Comparison of ENCODE assay signal across 9 mouse cellular contexts in the genomic region with DNA sequence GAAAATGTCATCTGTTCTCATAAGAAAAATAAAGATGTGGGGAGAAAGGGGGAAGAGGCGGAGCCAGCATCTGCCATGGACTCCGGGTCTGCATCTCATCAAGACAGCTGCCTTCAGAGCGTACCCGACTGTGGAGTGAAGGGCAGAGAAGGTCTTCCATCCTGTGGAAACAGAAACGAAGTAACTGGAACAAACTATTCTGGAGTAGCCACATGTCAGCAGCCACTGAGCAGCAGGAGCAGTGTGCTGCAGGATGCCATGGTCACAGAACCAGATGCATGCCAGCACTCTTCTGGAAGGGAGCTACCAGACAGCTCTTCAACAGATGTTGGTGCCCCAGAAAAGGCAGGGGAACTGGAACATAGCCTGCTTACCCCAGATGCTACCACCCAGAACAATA.
DNase-seq lines count a peak whose midpoint lies in the region; ATAC-seq and TF ChIP-seq lines count a peak whose summit lies in the region.
"Had no signal": no experiment of that assay in that cellular context is flagged by ENCODE, and none has a peak within 500 bp of the region (broad histone marks: within the 10 kb centered on the region; RNA-seq: fewer than 3 reads in every experiment).

No protein-coding gene starts in this region.

- WGBS in embryonic facial prominence, embryonic 12.5 days, result 38% methylated on average over 5 of the region's 5 CpGs
- WGBS in intestine, embryonic 14.5 days, result 29% methylated on average over 5 of the region's 5 CpGs
- WGBS in stomach, embryonic 15.5 days, result 36% methylated on average over 5 of the region's 5 CpGs
- WGBS in hindbrain, postnatal 0 days, result 71% methylated on average over 5 of the region's 5 CpGs

- TF ChIP-seq CTCF in hindbrain, postnatal 0 days (IDR thresholded peaks at IDR 0.05; ENCODE audit: low read depth), result no peak

- peak; percentile 96 for DNase-seq in heart, adult 11 months
- DNase-seq in heart, postnatal 4 days, result no peak
- DNase-seq in intestine, embryonic 14.5 days (ENCODE audit: low spot score), result no peak
- no peak for DNase-seq in hindbrain, postnatal 0 days (ENCODE audit: low spot score)
- DNase-seq in frontal cortex, postnatal 25 days (ENCODE audit: low spot score in 2 of 2), result no peak
- no peak for DNase-seq in urinary bladder, adult 18-20 months (ENCODE audit: low spot score in 2 of 2)

- H3K9ac ChIP-seq in embryonic facial prominence, embryonic 12.5 days, result no peak overlapping the region
- no peak overlapping the region for H3K9ac ChIP-seq in intestine, embryonic 14.5 days (ENCODE audit: low read length)
- H3K9ac ChIP-seq in stomach, embryonic 15.5 days, result no peak overlapping the region
- H3K9ac ChIP-seq in hindbrain, postnatal 0 days (replicated peaks; ENCODE audit: low read length), result no peak overlapping the region

- H3K4me3 ChIP-seq in embryonic facial prominence, embryonic 12.5 days, result no peak overlapping the region
- H3K4me3 ChIP-seq in intestine, embryonic 14.5 days (ENCODE audit: low read depth, low read length), result no peak overlapping the region
- no peak overlapping the region for H3K4me3 ChIP-seq in stomach, embryonic 15.5 days (replicated peaks)
- H3K4me3 ChIP-seq in hindbrain, postnatal 0 days (ENCODE audit: low read length), result no peak overlapping the region

- no peaks in the 10 kb centered on the region for H3K27me3 ChIP-seq in embryonic facial prominence, embryonic 12.5 days
- no peaks in the 10 kb centered on the region for H3K27me3 ChIP-seq in intestine, embryonic 14.5 days (replicated peaks; ENCODE audit: control insufficient read depth, insufficient read depth, low read length)
- no peaks in the 10 kb centered on the region for H3K27me3 ChIP-seq in stomach, embryonic 15.5 days (replicated peaks)
- H3K27me3 ChIP-seq in hindbrain, postnatal 0 days (ENCODE audit: insufficient read depth, low read length), result no peaks in the 10 kb centered on the region

- ATAC-seq in embryonic facial prominence, embryonic 12.5 days (ENCODE audit: insufficient number of reproducible peaks, insufficient read depth, low FRiP score, low TSS enrichment), result no peak
- ATAC-seq in intestine, embryonic 14.5 days (replicated peaks; ENCODE audit: low FRiP score, low TSS enrichment, low read depth), result 0 out of 2 replicates have a peak, but pooled peaks have one; percentile 43
- no peak for ATAC-seq in stomach, embryonic 15.5 days (ENCODE audit: insufficient read depth, low FRiP score, low read depth)
- ATAC-seq in hindbrain, postnatal 0 days, result no peak
- ATAC-seq: forebrain, embryonic 16.5 days had no signal

- H3K4me1 ChIP-seq in embryonic facial prominence, embryonic 12.5 days, result peaks cover 7% of the 10 kb centered on the region; the same call in 1 of the 2 replicates
- peaks cover 30% of the 10 kb centered on the region; the same call in 1 of the 2 replicates for H3K4me1 ChIP-seq in intestine, embryonic 14.5 days (replicated peaks; ENCODE audit: control insufficient read depth, insufficient read depth, low read length)
- H3K4me1 ChIP-seq in stomach, embryonic 15.5 days, result peaks cover 16% of the 10 kb centered on the region
- no peaks in the 10 kb centered on the region for H3K4me1 ChIP-seq in hindbrain, postnatal 0 days (ENCODE audit: insufficient read depth, low read length)

- peaks cover 34% of the 10 kb centered on the region for H3K36me3 ChIP-seq in embryonic facial prominence, embryonic 12.5 days
- H3K36me3 ChIP-seq in intestine, embryonic 14.5 days (ENCODE audit: control insufficient read depth, insufficient read depth, low read length), result peaks cover 35% of the 10 kb centered on the region
- H3K36me3 ChIP-seq in stomach, embryonic 15.5 days, result peaks cover 6% of the 10 kb centered on the region; the same call in 1 of the 2 replicates
- H3K36me3 ChIP-seq in hindbrain, postnatal 0 days (ENCODE audit: insufficient read depth, low read length), result no peaks in the 10 kb centered on the region

- H3K27ac ChIP-seq in embryonic facial prominence, embryonic 12.5 days, result peak overlapping the region; percentile 69
- peak overlapping the region; percentile 66 for H3K27ac ChIP-seq in intestine, embryonic 14.5 days (ENCODE audit: low read depth)
- peak overlapping the region; percentile 77 for H3K27ac ChIP-seq in stomach, embryonic 15.5 days
- no peak overlapping the region for H3K27ac ChIP-seq in hindbrain, postnatal 0 days

- H3K4me2 ChIP-seq in embryonic facial prominence, embryonic 12.5 days (replicated peaks), result no peak overlapping the region
- no peak overlapping the region for H3K4me2 ChIP-seq in intestine, embryonic 14.5 days (ENCODE audit: low read length)
- no peak overlapping the region for H3K4me2 ChIP-seq in stomach, embryonic 15.5 days
- no peak overlapping the region for H3K4me2 ChIP-seq in hindbrain, postnatal 0 days (ENCODE audit: low read depth, low read length)

- H3K9me3 ChIP-seq in embryonic facial prominence, embryonic 12.5 days, result no peaks in the 10 kb centered on the region
- H3K9me3 ChIP-seq in intestine, embryonic 14.5 days (ENCODE audit: control insufficient read depth, low read length), result no peaks in the 10 kb centered on the region
- H3K9me3 ChIP-seq in stomach, embryonic 15.5 days, result no peaks in the 10 kb centered on the region
- no peaks in the 10 kb centered on the region for H3K9me3 ChIP-seq in hindbrain, postnatal 0 days (ENCODE audit: low read length)
